Mouse (Mus musculus): Measurements from ENCODE around the gene Tmem156. TPM values are rescaled to one million over a fixed set of nuclear protein-coding genes. Genes with fewer than 3 reads are reported as not detected.
"Not testable (repeated sequence)": the region's sequence is repeated elsewhere in the genome, so short reads cannot be mapped to it uniquely, and the experiment has no call there.

The Tmem156 gene
- total and polyA plus RNA-seq, 3 experiments, result 0.27 TPM; not detected in 2

DNA sequence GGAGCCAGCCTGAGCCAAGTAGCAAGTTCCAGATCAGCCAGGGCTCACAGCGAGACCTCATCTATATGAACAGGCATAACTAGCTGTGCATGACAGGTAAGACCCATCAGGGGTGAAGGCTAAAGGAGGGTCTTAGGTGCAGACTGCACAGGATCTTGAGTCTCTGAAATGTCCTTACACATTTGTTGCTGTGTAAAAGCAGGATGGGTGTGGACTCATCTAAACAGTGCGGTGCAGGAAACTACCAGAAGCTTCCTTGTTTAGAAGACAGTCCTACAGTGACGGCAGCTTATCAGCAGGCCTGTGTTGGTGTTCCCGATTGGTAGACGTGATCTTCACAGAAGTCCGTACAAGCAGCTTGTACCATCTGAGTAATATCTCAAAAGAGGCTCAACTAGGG, 21.4 kb upstream of the Tmem156 start:
- H3K79me2 ChIP-seq (replicated peaks; ENCODE audit: control insufficient read depth, insufficient read depth, low read length), result no peaks in the 10 kb centered on the region
- no peak overlapping the region for H3K4me3 ChIP-seq
- peak overlapping the region; percentile 17; the same call in 1 of the 2 replicates for H3K9ac ChIP-seq (ENCODE audit: low read depth, low read length)
- intact Hi-C loops (cut with DNase I), result no loop called here
- WGBS, result 45% methylated on average over 6 of the region's 6 CpGs
- no peaks in the 10 kb centered on the region for H3K27me3 ChIP-seq (ENCODE audit: control insufficient read depth, insufficient read depth, low read length)
- peaks cover 15% of the 10 kb centered on the region for H3K36me3 ChIP-seq (ENCODE audit: control insufficient read depth, insufficient read depth, low read length)
- H3K27ac ChIP-seq, result peak overlapping the region; percentile 89
- peak; percentile 55; the same call in 1 of the 2 replicates for TF ChIP-seq POLR2A (IDR thresholded peaks at IDR 0.05; ENCODE audit: insufficient read depth, low read depth, low read length)
- TF ChIP-seq CTCF (IDR thresholded peaks at IDR 0.05), result no peak
- 0 out of 2 replicates have a peak, but pooled peaks have one; percentile 44 for TF ChIP-seq EP300 (IDR thresholded peaks at IDR 0.05; ENCODE audit: insufficient read depth, low read depth, low read length)
- peak; percentile 36 to 42 for DNase-seq
- H3K4me1 ChIP-seq (ENCODE audit: control insufficient read depth, insufficient read depth, low read length), result peaks cover 8% of the 10 kb centered on the region

DNA sequence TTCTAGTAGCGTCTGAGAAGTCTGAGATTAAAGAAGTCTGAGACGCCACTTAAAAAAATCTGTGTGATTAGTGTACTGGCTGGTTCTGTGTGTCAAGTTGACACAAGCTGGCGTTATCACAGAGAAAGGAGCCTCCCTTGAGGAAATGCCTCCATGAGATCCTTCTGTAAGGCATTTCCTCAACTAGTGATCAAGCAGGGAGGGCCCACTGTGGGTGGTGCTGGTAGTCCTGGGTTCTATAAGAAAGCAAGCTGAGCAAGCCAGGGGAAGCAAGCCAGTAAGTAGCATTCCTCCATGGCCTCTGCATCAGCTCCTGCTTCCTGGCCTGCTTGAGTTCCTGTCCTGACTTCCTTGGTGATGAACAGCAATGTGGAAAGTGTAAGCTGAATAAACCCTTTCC, 20.3 kb upstream of the Tmem156 start:
- intact Hi-C loops (cut with DNase I); H3K4me3 ChIP-seq; H3K9ac ChIP-seq (ENCODE audit: low read depth, low read length); H3K4me1 ChIP-seq (ENCODE audit: control insufficient read depth, insufficient read depth, low read length); H3K79me2 ChIP-seq (replicated peaks; ENCODE audit: control insufficient read depth, insufficient read depth, low read length); H3K27me3 ChIP-seq (ENCODE audit: control insufficient read depth, insufficient read depth, low read length): not testable (repeated sequence)
- Histone ChIP-seq H3K27ac (peak overlapping the region; percentile 89), H3K36me3 (ENCODE audit: control insufficient read depth, insufficient read depth, low read length) (peaks cover 15% of the 10 kb centered on the region)
- DNase-seq, result peak in 1 of 2 experiments; percentile 21
- WGBS, result 32% methylated on average over 3 of the region's 3 CpGs

DNA sequence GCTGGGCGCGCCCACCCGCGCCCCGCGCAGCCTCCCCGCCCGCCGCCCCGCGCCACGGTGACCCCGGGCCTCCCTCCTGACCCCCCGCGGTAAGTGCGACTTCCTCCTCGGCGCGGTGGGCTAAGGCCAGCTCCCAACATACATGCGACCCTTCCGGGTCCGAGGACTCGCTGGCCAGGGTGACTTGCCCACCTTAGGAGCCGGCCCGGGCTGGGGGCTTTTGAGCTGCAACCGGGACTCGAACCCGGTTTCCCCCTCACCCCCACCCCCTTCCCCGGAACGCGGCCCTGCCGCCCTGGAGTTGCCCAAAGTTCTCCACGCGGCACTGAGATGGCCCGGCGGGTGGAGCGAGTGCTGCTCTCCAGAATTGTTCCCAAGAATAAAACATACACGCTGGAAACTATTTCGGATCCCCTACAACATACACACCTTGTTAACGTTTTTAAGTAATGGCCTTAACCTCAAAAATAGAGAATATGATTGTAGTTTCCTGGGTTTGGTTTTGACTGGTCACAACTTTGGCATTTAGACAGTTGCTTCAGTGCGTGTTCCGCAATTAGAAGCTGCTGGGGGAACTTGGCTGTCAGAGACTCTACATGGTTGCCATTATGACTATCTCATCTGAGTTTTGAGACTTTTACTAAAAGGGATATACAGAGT, 16.0 kb upstream of the Tmem156 start:
- Histone ChIP-seq H3K27ac (peak overlapping the region; percentile 92), H3K27me3 (ENCODE audit: control insufficient read depth, insufficient read depth, low read length) (no peaks in the 10 kb centered on the region), H3K4me3 (peak overlapping the region; percentile 79), H3K36me3 (ENCODE audit: control insufficient read depth, insufficient read depth, low read length) (peaks cover 5% of the 10 kb centered on the region), H3K4me1 (ENCODE audit: control insufficient read depth, insufficient read depth, low read length) (peaks cover 6% of the 10 kb centered on the region), H3K79me2 (replicated peaks; ENCODE audit: control insufficient read depth, insufficient read depth, low read length) (no peaks in the 10 kb centered on the region), H3K9ac (ENCODE audit: low read depth, low read length) (peak overlapping the region; percentile 99)
- intact Hi-C loops (cut with DNase I), result loop anchor here (2.0 to 5.0 kb wide), 2 partner anchors 34 to 51 kb away; no protein-coding TSS in a partner anchor
- under 1% methylated on average over 36 of the region's 42 CpGs for WGBS
- peak; percentile 67 for DNase-seq
- TF ChIP-seq CTCF (IDR thresholded peaks at IDR 0.05) (no peak), EP300 (IDR thresholded peaks at IDR 0.05; ENCODE audit: insufficient read depth, low read depth, low read length) (no peak), POLR2A (IDR thresholded peaks at IDR 0.05; ENCODE audit: insufficient read depth, low read depth, low read length) (no peak)

DNA sequence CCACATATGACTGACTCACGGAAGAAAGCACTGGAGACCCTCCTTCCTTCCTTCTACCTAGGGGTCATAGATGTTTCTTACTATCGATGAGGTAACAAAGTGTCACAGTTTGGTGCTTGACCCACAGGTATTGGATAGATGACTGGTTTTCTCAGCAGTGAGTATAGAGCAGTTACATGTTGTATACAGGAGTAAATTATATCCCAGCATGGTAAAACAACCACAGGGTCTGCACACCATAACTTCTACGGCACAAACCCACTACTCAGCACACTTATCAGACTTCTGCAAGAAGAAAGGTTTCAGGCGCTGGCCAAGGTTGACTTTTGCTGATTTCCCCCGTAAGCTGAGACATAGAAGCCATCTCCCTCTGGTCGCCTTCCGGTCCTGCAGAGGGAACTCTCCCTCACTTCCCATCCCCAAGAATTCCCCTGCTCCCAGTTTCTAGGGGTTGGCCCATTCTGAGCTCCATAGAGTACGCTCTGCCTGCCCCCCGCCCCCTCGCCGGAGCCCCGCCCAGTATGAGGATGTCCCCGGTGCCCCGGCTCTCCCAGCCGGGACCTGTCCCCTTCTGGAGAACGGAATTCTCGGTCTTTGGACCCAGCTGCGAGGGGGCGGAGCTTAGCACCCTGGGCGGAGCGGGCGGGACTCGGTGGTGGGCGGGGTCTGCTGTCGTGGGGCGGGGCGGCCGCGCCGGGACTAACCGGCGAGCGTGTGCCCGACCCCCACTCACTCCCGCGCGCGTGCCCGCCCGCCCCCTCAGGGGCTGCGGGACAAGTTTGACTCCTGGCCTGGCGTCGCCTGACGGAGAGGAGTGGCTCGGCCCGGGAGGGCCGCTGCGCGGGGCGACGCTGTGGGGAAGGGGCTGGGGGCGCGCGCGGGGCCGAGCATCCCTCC, 15.2 kb upstream of the Tmem156 start, which contains the start of gene Klhl5:
Gene Klhl5, plus strand, starts transcription at position 664 of the 897 bp plus-strand sequence.
- Histone ChIP-seq H3K4me3 (peak within 1 kb of the TSS; percentile 79), H3K36me3 (ENCODE audit: control insufficient read depth, insufficient read depth, low read length) (peaks cover 2% of the 10 kb centered on the region; the same call in 1 of the 2 replicates), H3K4me1 (ENCODE audit: control insufficient read depth, insufficient read depth, low read length) (peaks cover 8% of the 10 kb centered on the region), H3K27ac (peak within 1 kb of the TSS; percentile 92), H3K79me2 (replicated peaks; ENCODE audit: control insufficient read depth, insufficient read depth, low read length) (no peaks in the 10 kb centered on the region), H3K27me3 (ENCODE audit: control insufficient read depth, insufficient read depth, low read length) (no peaks in the 10 kb centered on the region), H3K9ac (ENCODE audit: low read depth, low read length) (peak within 1 kb of the TSS; percentile 99)
- WGBS, result 5% methylated on average over 44 of the region's 56 CpGs
- intact Hi-C loops (cut with DNase I), result loop anchor here (5.0 kb wide), 1 partner anchor 35 kb away; no protein-coding TSS in a partner anchor
- no peak for TF ChIP-seq CTCF (IDR thresholded peaks at IDR 0.05)
- TF ChIP-seq POLR2A (IDR thresholded peaks at IDR 0.05; ENCODE audit: insufficient read depth, low read depth, low read length), result peak; percentile 74
- no peak for TF ChIP-seq EP300 (IDR thresholded peaks at IDR 0.05; ENCODE audit: insufficient read depth, low read depth, low read length)
- peak; percentile 91 to 94 for DNase-seq

DNA sequence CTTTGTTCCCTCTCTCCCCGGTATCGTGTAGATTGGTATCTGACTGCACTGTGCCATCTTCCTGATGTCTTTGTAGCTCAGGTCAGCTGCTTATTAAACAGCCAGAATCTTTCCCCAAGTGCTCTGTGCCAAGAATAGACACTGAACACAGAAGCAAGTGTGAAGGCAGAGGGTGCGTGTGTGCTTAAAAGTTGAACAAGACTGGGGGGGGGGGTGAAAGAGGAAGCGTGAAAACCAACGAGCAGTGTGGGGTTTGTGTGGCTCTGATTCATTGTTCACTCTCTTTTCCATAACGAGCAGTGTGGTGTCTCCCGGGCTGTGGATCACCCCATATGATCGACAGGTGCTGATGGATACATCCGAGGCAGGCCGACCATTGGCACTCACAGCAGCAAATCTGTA, 10.7 kb upstream of the Tmem156 start:
- Histone ChIP-seq H3K27ac (no peak overlapping the region), H3K36me3 (ENCODE audit: control insufficient read depth, insufficient read depth, low read length) (no peaks in the 10 kb centered on the region)
- intact Hi-C loops (cut with DNase I), result no loop called here

More for the DNA sequence above, 10.7 kb upstream of the Tmem156 start:
- 18% methylated on average over 10 of the region's 10 CpGs for WGBS
- Histone ChIP-seq H3K4me3 (no peak overlapping the region), H3K9ac (ENCODE audit: low read depth, low read length) (0 out of 2 replicates have a peak overlapping the region, but pooled peaks have one; percentile 39), H3K4me1 (ENCODE audit: control insufficient read depth, insufficient read depth, low read length) (peaks cover 3% of the 10 kb centered on the region), H3K79me2 (replicated peaks; ENCODE audit: control insufficient read depth, insufficient read depth, low read length) (no peaks in the 10 kb centered on the region), H3K27me3 (ENCODE audit: control insufficient read depth, insufficient read depth, low read length) (no peaks in the 10 kb centered on the region)
- TF ChIP-seq CTCF (IDR thresholded peaks at IDR 0.05) (no peak), EP300 (IDR thresholded peaks at IDR 0.05; ENCODE audit: insufficient read depth, low read depth, low read length) (no peak), POLR2A (IDR thresholded peaks at IDR 0.05; ENCODE audit: insufficient read depth, low read depth, low read length) (no peak)
- no peak for DNase-seq
